Mouse (Mus musculus) left cerebral cortex, adult 2 months (tissue): ENCODE measurements around the gene Slc48a1. TPM values are rescaled to one million over a fixed set of nuclear protein-coding genes. Genes with fewer than 3 reads are reported as not detected.

Source experiments
- DNase-seq, 2 experiments: peaks; one replicate each; pipeline ENCODE4 v3.0.0; 2021 to 2022; ENCODE audit warnings: low spot score in 2 of 2, mixed read lengths in 1 of 2; ENCODE audit errors: extremely low spot score in 1 of 2
- H3K27ac ChIP-seq: fragments of 200-600 bp; 2 replicates; pipeline ENCODE4 v1.8.1; 2022
- H3K4me3 ChIP-seq: fragments of 200-600 bp; 2 replicates; pipeline ENCODE4 v1.8.1; 2022
- CTCF ChIP-seq: fragments of 200-600 bp; IDR thresholded peaks from 2 replicates; pipeline ENCODE4 v1.8.1; 2022; ENCODE audit warnings: antibody characterized with exemption, mild to moderate bottlenecking, moderate library complexity
- intact Hi-C: fragments of 180-260 bp; cut with DNase I; formaldehyde crosslinking; loops from one replicate; pipeline ENCODE4 v1.15.1; 2025
- total RNA-seq, 2 experiments: library from RNA; stranded (reverse); gene quantifications; 2 replicates each; pipeline ENCODE4 v1.2.3; 2021

The Slc48a1 gene
- total RNA-seq, 2 experiments from 2014 or later: 157 to 161 TPM

GRCm38 (mm10) chr15:97785731-97786411, 7.6 kb downstream of the Slc48a1 start:
- intact Hi-C loops: loop anchor here (2.0 kb wide), 3 partner anchors 45 to 167 kb away; no protein-coding TSS in a partner anchor
- Histone ChIP-seq H3K4me3 (peak overlapping the region; percentile 16; the same call in 1 of the 2 replicates), H3K27ac (peak overlapping the region; percentile 99)
- DNase-seq: no peak
- TF ChIP-seq CTCF: no peak; the same call in 1 of the 2 replicates

GRCm38 (mm10) chr15:97786412-97787112, 8.2 kb downstream of the Slc48a1 start:
- TF ChIP-seq CTCF: no peak
- Histone ChIP-seq H3K27ac (peak overlapping the region; percentile 99), H3K4me3 (peak overlapping the region; percentile 16; the same call in 1 of the 2 replicates)
- intact Hi-C loops: no loop called here
- peak in 1 of 2 experiments; percentile 50 for DNase-seq

- DNase-seq: no peak
- Histone ChIP-seq H3K27ac (peak overlapping the region; percentile 99), H3K4me3 (peak overlapping the region; percentile 16; the same call in 1 of the 2 replicates)
- intact Hi-C loops: no loop called here
- TF ChIP-seq CTCF: no peak
These were observed 9.0 kb downstream of the Slc48a1 start for GRCm38 (mm10) chr15:97787148-97787798.

GRCm38 (mm10) chr15:97787799-97788667, 9.7 kb downstream of the Slc48a1 start:
- intact Hi-C loops: no loop called here
- DNase-seq: peak in 1 of 2 experiments; percentile 41
- no peak for TF ChIP-seq CTCF
- peak overlapping the region; percentile 99 for H3K27ac ChIP-seq
- H3K4me3 ChIP-seq: 0 out of 2 replicates have a peak overlapping the region, but pooled peaks have one; percentile 5

GRCm38 (mm10) chr15:97788821-97789220, 10.5 kb downstream of the Slc48a1 start:
- DNase-seq: peak; percentile 47 to 62
- intact Hi-C loops: no loop called here
- TF ChIP-seq CTCF: no peak
- Histone ChIP-seq H3K27ac (peak overlapping the region; percentile 99), H3K4me3 (no peak overlapping the region)

- Histone ChIP-seq H3K4me3 (no peak overlapping the region), H3K27ac (peak overlapping the region; percentile 99)
- peak; percentile 67 to 71 for DNase-seq
- TF ChIP-seq CTCF: peak; percentile 95
- intact Hi-C loops: no loop called here
These were observed 11.6 kb downstream of the Slc48a1 start for GRCm38 (mm10) chr15:97789761-97790505.

- Histone ChIP-seq H3K4me3 (no peak overlapping the region), H3K27ac (no peak overlapping the region)
- intact Hi-C loops: no loop called here
- no peak for DNase-seq
- TF ChIP-seq CTCF: no peak
These were observed 12.9 kb downstream of the Slc48a1 start for GRCm38 (mm10) chr15:97791126-97791700.

- no peak overlapping the region for H3K4me3 ChIP-seq
- no peak for DNase-seq
- intact Hi-C loops: no loop called here
- no peak for TF ChIP-seq CTCF
- no peak overlapping the region for H3K27ac ChIP-seq
These were observed 15.2 kb downstream of the Slc48a1 start for GRCm38 (mm10) chr15:97793386-97794153.

- peak; percentile 57 for TF ChIP-seq CTCF
- Histone ChIP-seq H3K27ac (no peak overlapping the region), H3K4me3 (no peak overlapping the region)
- intact Hi-C loops: no loop called here
- DNase-seq: no peak
These were observed 15.9 kb downstream of the Slc48a1 start for GRCm38 (mm10) chr15:97794268-97794667.
